Mouse (Mus musculus): ENCODE measurements around the gene Nbeal2. TPM values are rescaled to one million over a fixed set of nuclear protein-coding genes. Genes with fewer than 3 reads are reported as not detected.
A peak's percentile ranks its signal among the peaks of the same experiment; 100 is the strongest.

Nbeal2 gene
- polyA plus RNA-seq, 1 experiment from 2014 or later = 2.8 TPM

DNA sequence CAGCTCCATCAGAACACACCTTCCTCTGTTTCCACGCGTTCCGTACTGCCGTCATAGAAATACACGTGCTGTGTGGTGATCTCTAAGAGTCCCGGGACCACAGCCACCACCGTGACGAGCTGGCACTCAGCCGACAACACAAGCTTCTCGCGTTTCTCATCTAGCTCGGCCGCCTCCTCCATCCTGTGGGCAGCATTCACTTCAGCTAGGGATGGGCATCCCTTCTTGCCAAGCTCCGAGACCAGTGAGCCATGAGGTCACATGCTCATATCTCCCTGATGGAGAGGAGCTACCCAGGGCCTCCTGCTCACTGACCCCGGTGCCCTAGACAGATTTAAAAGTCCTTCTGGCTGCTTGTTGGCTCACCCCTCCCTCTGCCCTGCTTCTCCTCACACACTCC, 23.8 kb downstream of the Nbeal2 start:
- no peak overlapping the region for H3K4me2 ChIP-seq (ENCODE audit: low read depth, low read length)
- H3K27me3 ChIP-seq (ENCODE audit: control insufficient read depth, insufficient read depth, low read depth, low read length) = no peaks in the 10 kb centered on the region
- no peak overlapping the region for H3K27ac ChIP-seq (ENCODE audit: low read length)
- no peak overlapping the region for H3K4me3 ChIP-seq (ENCODE audit: low read depth, low read length)
- H3K9me3 ChIP-seq (replicated peaks; ENCODE audit: control insufficient read depth, low read length) = no peaks in the 10 kb centered on the region
- H3K9ac ChIP-seq (ENCODE audit: low read depth, low read length) = no peak overlapping the region
- 83% methylated on average over 15 of the region's 15 CpGs for WGBS (ENCODE audit: insufficient replicate concordance)
- H3K36me3 ChIP-seq (ENCODE audit: control insufficient read depth, insufficient read depth) = 0 out of 2 replicates have a peak, but pooled peaks cover 2% of the 10 kb centered on the region
- peaks cover 3% of the 10 kb centered on the region for H3K4me1 ChIP-seq (ENCODE audit: control insufficient read depth, low read depth, low read length)
- ATAC-seq (ENCODE audit: low read depth) = no peak

DNA sequence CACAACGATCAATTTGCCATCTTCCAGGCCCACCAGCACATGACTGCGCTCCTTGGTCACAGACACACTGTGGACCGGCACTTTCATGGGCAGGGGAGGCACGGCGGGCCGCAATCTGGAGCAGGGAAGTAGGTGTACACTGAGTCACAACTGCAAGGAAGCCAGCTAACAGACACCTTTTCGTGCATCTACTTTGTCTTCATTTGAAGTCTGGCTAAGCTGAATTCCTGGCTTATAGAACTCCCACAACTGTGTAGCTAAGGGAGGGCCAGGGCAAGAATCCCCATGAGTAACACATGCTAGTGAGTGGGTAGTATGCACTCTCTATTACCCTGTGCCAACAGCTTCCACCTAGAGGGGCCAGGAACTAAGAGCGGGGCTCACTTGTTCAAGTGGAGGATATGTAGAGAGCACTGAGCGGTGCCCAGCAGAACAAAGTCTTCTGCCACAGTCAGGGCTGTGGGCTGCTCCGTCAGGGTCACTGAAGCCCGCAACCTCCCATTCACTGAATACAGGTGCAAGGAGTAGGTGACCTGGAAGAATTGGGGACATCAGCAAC, 28.5 kb downstream of the Nbeal2 start:
- 78% methylated on average over 11 of the region's 11 CpGs for WGBS (ENCODE audit: insufficient replicate concordance)
- Histone ChIP-seq H3K4me1 (ENCODE audit: control insufficient read depth, low read depth, low read length) (peaks cover 14% of the 10 kb centered on the region), H3K27ac (ENCODE audit: low read length) (no peak overlapping the region), H3K36me3 (ENCODE audit: control insufficient read depth, insufficient read depth) (0 out of 2 replicates have a peak, but pooled peaks cover 2% of the 10 kb centered on the region), H3K4me2 (ENCODE audit: low read depth, low read length) (peak overlapping the region; percentile 92), H3K4me3 (ENCODE audit: low read depth, low read length) (peak overlapping the region; percentile 65), H3K9me3 (replicated peaks; ENCODE audit: control insufficient read depth, low read length) (no peaks in the 10 kb centered on the region), H3K9ac (ENCODE audit: low read depth, low read length) (no peak overlapping the region), H3K27me3 (ENCODE audit: control insufficient read depth, insufficient read depth, low read depth, low read length) (no peaks in the 10 kb centered on the region)
- no peak for ATAC-seq (ENCODE audit: low read depth)

DNA sequence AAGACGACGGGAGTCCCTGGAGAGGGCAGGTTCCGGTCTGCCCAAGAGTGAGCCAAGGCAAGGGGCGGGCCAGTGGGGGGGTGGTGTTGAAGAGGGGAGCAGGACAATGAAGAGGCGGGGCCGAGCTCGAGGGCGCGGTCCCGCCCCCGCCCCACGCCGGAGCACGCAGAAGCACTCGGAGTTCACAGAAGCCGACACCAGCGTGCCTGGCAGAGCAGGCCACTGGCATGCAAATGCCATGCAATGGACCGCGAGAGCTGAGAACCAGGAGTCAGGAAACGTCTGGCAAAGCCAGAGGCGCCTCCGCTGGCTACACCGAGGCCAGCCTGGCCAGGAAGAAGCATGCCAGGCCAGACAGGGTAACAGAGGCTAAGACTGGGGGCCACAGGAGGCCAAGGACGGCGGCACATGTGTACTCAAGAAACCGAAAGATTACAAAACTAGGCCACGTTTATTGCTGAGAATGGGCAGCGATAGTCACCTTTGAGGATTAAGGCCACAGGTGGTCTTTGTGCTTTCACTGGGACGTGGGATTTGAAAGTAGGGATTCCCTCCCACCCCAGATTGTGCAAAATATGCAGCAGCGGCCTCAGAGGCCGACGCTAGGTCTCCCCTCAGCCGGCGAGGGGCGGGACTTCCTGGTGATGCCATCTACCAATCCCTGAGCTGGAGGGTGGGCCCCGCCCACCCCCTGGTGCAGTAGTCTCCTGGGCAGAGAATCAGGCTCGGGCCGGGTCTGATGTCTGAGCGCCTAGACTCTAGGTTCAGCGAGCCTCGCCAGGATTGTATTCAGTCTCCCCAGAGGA, 29.4 kb downstream of the Nbeal2 start, which contains the start of gene Nradd:
Gene Nradd (minus strand): TSS at position 92 of the 806 bp plus-strand sequence.
- Histone ChIP-seq H3K36me3 (ENCODE audit: control insufficient read depth, insufficient read depth) (peaks cover under 1% of the 10 kb centered on the region; the same call in 1 of the 2 replicates), H3K9me3 (replicated peaks; ENCODE audit: control insufficient read depth, low read length) (no peaks in the 10 kb centered on the region), H3K4me3 (ENCODE audit: low read depth, low read length) (peak within 1 kb of the TSS; percentile 65), H3K9ac (ENCODE audit: low read depth, low read length) (peak within 1 kb of the TSS; percentile 61), H3K4me1 (ENCODE audit: control insufficient read depth, low read depth, low read length) (peaks cover 14% of the 10 kb centered on the region), H3K4me2 (ENCODE audit: low read depth, low read length) (peak within 1 kb of the TSS; percentile 92), H3K27me3 (ENCODE audit: control insufficient read depth, insufficient read depth, low read depth, low read length) (no peaks in the 10 kb centered on the region), H3K27ac (ENCODE audit: low read length) (0 out of 2 replicates have a peak within 1 kb of the TSS, but pooled peaks have one; percentile 14)
- peak; percentile 93 for ATAC-seq (ENCODE audit: low read depth)
- WGBS (ENCODE audit: insufficient replicate concordance) = 6% methylated on average over 41 of the region's 41 CpGs

DNA sequence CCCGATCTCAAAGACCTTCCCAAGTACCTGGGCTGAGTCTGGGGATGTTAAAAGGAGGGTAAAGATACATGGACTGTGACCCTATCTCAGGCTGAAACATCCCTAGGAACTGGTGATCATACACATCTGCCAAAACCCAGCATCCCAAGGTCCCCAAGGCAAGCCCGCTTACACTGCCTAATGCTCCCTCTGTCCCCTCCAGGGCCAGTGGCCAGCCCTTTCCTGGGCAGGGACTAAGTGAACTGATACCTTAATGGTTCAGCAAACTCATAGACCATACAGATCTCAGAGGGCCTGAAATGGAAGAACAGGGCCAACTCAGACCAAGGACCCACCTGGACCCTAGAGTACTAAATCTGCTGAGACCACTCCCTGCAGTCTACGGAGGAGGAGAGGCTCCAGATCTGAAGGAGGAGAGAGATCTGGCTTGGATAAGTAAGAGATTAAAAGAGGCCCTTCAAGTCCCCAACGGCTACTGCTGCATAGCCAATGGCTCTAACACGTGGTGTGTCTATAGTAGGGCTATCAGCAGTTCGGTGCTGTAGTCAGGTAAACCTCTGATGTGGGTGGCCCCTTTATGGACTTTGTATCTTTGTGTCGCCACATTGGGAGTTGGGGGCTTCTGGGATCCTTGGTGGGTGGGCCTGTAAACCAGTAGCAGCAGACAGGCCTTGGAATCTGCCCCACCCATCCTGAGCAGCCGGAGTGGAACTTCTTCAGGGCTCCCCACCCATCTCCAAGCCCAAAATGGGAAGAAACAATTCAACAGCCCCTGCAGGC, 30.4 kb downstream of the Nbeal2 start:
- Histone ChIP-seq H3K36me3 (ENCODE audit: control insufficient read depth, insufficient read depth) (peaks cover 6% of the 10 kb centered on the region), H3K9me3 (replicated peaks; ENCODE audit: control insufficient read depth, low read length) (no peaks in the 10 kb centered on the region), H3K27ac (ENCODE audit: low read length) (no peak overlapping the region), H3K4me2 (ENCODE audit: low read depth, low read length) (peak overlapping the region; percentile 92), H3K27me3 (ENCODE audit: control insufficient read depth, insufficient read depth, low read depth, low read length) (no peaks in the 10 kb centered on the region), H3K4me3 (ENCODE audit: low read depth, low read length) (peak overlapping the region; percentile 65; the same call in 1 of the 2 replicates), H3K4me1 (ENCODE audit: control insufficient read depth, low read depth, low read length) (peaks cover 14% of the 10 kb centered on the region), H3K9ac (ENCODE audit: low read depth, low read length) (no peak overlapping the region; the same call in 1 of the 2 replicates)
- ATAC-seq (ENCODE audit: low read depth) = no peak
- 61% methylated on average over 8 of the region's 8 CpGs for WGBS (ENCODE audit: insufficient replicate concordance)

DNA sequence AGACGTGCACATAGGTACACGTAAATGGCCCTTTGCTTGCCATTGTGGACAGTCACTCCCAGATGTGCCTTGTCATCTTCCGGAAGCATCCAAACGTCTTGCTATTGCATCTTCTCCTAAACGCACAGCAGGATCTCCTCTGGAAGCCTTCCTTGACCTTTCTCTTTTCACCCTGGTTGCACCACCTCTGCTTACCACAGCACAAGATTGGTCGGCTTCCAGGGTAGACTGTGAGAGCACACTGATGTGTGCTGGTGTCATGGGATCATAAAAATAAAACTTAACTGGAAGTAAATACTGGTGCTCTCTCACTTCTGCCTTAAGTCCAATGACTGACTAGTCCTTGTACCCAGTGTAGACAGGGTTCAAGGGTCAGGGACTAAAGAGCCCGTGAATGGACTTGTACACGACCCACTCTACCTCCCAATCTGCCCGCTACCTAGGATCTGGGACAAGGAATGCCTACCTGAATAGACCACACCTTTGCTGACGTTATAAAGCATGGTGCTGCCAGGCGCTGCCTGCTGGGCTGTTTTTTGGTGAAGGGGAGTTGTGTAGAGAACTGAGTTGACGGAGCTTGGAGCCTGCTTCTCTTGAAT, 31.2 kb downstream of the Nbeal2 start:
- 69% methylated on average over 12 of the region's 12 CpGs for WGBS (ENCODE audit: insufficient replicate concordance)
- no peak overlapping the region for H3K27ac ChIP-seq (ENCODE audit: low read length)

DNA sequence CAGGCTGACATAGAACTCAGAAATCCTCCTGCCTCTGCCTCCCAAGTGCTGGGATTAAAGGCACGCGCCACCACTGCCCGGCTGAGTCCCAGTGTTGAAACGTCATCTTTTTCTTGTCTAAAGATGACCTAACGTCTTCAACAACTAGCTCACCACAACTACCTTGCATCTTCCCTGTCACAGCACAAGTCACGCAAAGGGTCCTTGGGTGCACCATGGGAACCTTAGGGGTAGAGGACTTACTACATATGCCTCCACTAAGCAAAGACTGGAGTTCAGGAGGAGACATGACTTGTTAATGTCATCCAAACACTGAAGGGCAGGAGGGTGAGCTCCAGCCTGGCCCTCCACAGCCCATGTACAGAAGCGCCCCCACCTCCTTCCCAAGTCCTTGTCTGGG, 33.3 kb downstream of the Nbeal2 start:
- 81% methylated on average over 7 of the region's 7 CpGs for WGBS (ENCODE audit: insufficient replicate concordance)
- H3K4me1 ChIP-seq (ENCODE audit: control insufficient read depth, low read depth, low read length) = peaks cover 14% of the 10 kb centered on the region
- no peak overlapping the region for H3K4me2 ChIP-seq (ENCODE audit: low read depth, low read length)
- no peak overlapping the region for H3K4me3 ChIP-seq (ENCODE audit: low read depth, low read length)
- no peaks in the 10 kb centered on the region for H3K27me3 ChIP-seq (ENCODE audit: control insufficient read depth, insufficient read depth, low read depth, low read length)
- H3K9ac ChIP-seq (ENCODE audit: low read depth, low read length) = no peak overlapping the region
- no peak overlapping the region for H3K27ac ChIP-seq (ENCODE audit: low read length)
- ATAC-seq (ENCODE audit: low read depth) = no peak
- peaks cover 23% of the 10 kb centered on the region for H3K36me3 ChIP-seq (ENCODE audit: control insufficient read depth, insufficient read depth)
- no peaks in the 10 kb centered on the region for H3K9me3 ChIP-seq (replicated peaks; ENCODE audit: control insufficient read depth, low read length)

More for the DNA sequence above, 31.2 kb downstream of the Nbeal2 start:
- Histone ChIP-seq H3K9me3 (replicated peaks; ENCODE audit: control insufficient read depth, low read length) (no peaks in the 10 kb centered on the region), H3K4me3 (ENCODE audit: low read depth, low read length) (no peak overlapping the region), H3K36me3 (ENCODE audit: control insufficient read depth, insufficient read depth) (peaks cover 15% of the 10 kb centered on the region), H3K9ac (ENCODE audit: low read depth, low read length) (no peak overlapping the region), H3K4me2 (ENCODE audit: low read depth, low read length) (no peak overlapping the region), H3K27me3 (ENCODE audit: control insufficient read depth, insufficient read depth, low read depth, low read length) (no peaks in the 10 kb centered on the region), H3K4me1 (ENCODE audit: control insufficient read depth, low read depth, low read length) (peaks cover 14% of the 10 kb centered on the region)
- no peak for ATAC-seq (ENCODE audit: low read depth)

DNA sequence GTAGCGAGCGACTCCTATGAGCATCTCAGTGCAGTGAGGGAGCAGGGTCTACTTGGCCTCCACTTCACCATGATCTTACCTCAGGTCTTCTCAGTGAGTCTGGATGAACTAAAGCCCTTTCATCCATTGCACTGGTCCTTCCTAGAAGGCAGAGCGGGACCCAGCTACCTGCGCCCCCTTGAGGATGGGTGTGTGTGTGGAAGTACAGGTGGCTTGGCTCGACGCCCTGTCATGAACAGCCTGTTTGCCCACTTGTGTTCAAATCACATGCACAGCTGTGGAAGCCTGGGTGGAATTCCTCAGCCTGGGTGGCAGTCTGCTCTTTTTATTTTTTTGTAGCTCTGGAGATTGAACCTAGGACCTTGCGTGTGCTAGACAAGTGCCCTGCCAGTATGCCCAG, 33.8 kb downstream of the Nbeal2 start:
- H3K9me3 ChIP-seq (replicated peaks; ENCODE audit: control insufficient read depth, low read length) = no peaks in the 10 kb centered on the region
- H3K4me2 ChIP-seq (ENCODE audit: low read depth, low read length) = no peak overlapping the region
- peaks cover 28% of the 10 kb centered on the region for H3K36me3 ChIP-seq (ENCODE audit: control insufficient read depth, insufficient read depth)
- H3K4me3 ChIP-seq (ENCODE audit: low read depth, low read length) = no peak overlapping the region
- no peak overlapping the region for H3K27ac ChIP-seq (ENCODE audit: low read length)
- no peaks in the 10 kb centered on the region for H3K27me3 ChIP-seq (ENCODE audit: control insufficient read depth, insufficient read depth, low read depth, low read length)
- no peak overlapping the region for H3K9ac ChIP-seq (ENCODE audit: low read depth, low read length)
- 78% methylated on average over 7 of the region's 7 CpGs for WGBS (ENCODE audit: insufficient replicate concordance)
- ATAC-seq (ENCODE audit: low read depth) = no peak
- peaks cover 11% of the 10 kb centered on the region for H3K4me1 ChIP-seq (ENCODE audit: control insufficient read depth, low read depth, low read length)

DNA sequence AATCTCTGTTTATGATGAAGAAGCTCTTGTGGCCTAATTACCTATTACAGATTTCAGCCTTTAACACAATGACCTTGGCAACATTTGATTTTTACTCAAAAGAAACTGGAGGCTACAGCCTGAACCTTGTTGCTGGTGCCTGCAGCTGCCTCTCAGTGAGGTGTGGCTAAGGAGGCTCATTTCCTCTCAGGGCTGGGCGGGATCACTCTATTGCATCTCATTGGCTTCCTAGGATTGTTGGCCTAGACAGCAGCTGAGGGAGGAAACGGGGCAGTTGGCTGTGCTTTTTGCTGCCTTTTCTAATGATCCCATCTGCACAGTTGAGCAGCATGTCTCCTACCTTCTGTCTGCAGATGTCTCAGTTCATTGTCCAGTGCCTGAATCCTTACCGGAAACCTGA, 36.9 kb downstream of the Nbeal2 start:
- H3K27me3 ChIP-seq (ENCODE audit: control insufficient read depth, insufficient read depth, low read depth, low read length) = no peaks in the 10 kb centered on the region
- no peak overlapping the region for H3K27ac ChIP-seq (ENCODE audit: low read length)
- no peak overlapping the region for H3K4me2 ChIP-seq (ENCODE audit: low read depth, low read length)
- no peaks in the 10 kb centered on the region for H3K9me3 ChIP-seq (replicated peaks; ENCODE audit: control insufficient read depth, low read length)
- H3K4me3 ChIP-seq (ENCODE audit: low read depth, low read length) = no peak overlapping the region
- ATAC-seq (ENCODE audit: low read depth) = no peak
- H3K9ac ChIP-seq (ENCODE audit: low read depth, low read length) = no peak overlapping the region
- H3K36me3 ChIP-seq (ENCODE audit: control insufficient read depth, insufficient read depth) = peaks cover 34% of the 10 kb centered on the region
- no peaks in the 10 kb centered on the region for H3K4me1 ChIP-seq (ENCODE audit: control insufficient read depth, low read depth, low read length)
- WGBS (ENCODE audit: insufficient replicate concordance) = 75% methylated on average over 3 of the region's 3 CpGs

All from liver, embryonic 16.5 days (tissue).